Mouse (Mus musculus) forebrain, embryonic 12.5 days (tissue): ENCODE data around the gene Pop7. TPM values are rescaled to one million over a fixed set of nuclear protein-coding genes. Genes with fewer than 3 reads are reported as not detected.

Source experiments
- ATAC-seq: fragments of 200-750 bp; cut with Nextera tagmentation; 2 replicates; pipeline ENCODE4 v1.8.0; 2017; ENCODE audit warnings: moderate TSS enrichment; ENCODE audit not compliant: low FRiP score
- H3K27ac ChIP-seq: fragments of 300-500 bp; sonication (generic); 2 replicates; pipeline ENCODE4 v1.5.1; 2016; ENCODE audit warnings: mild to moderate bottlenecking
- H3K27me3 ChIP-seq: fragments of 300-500 bp; sonication (generic); 2 replicates; pipeline ENCODE4 v1.6.1; 2016; ENCODE audit warnings: mild to moderate bottlenecking
- H3K36me3 ChIP-seq: fragments of 300-500 bp; sonication (generic); replicated peaks from 2 replicates; pipeline ENCODE4 v1.6.1; 2016; ENCODE audit warnings: mild to moderate bottlenecking
- H3K4me1 ChIP-seq: fragments of 300-500 bp; sonication (generic); 2 replicates; pipeline ENCODE4 v1.6.1; 2016
- H3K4me2 ChIP-seq: fragments of 300-500 bp; sonication (generic); 2 replicates; pipeline ENCODE4 v1.6.1; 2016; ENCODE audit warnings: mild to moderate bottlenecking, moderate library complexity
- H3K4me3 ChIP-seq: fragments of 300-500 bp; sonication (generic); replicated peaks from 2 replicates; pipeline ENCODE4 v1.5.1; 2016; ENCODE audit warnings: mild to moderate bottlenecking
- H3K9ac ChIP-seq: fragments of 300-500 bp; sonication (generic); 2 replicates; pipeline ENCODE4 v1.6.1; 2016; ENCODE audit warnings: mild to moderate bottlenecking
- H3K9me3 ChIP-seq: fragments of 300-500 bp; sonication (generic); 2 replicates; pipeline ENCODE4 v1.6.1; 2016
- WGBS: fragments of 180-500 bp; shearing (Covaris S2); methylation state at CpG from one replicate; pipeline ENCODE4 v1.1.7; 2016; 5-methylcytosine and 5-hydroxymethylcytosine counted together
- polyA plus RNA-seq: library from polyadenylated mRNA; unstranded; fragments of >200 nt; fragmentation: Nextera tagmentation; extraction: Ambion mirVana; gene quantifications from 2 replicates; pipeline ENCODE4 v1.2.1, GENCODE M21; 2016

The Pop7 gene
- polyA plus RNA-seq, 1 experiment from 2014 or later, result 61.6 TPM

DNA sequence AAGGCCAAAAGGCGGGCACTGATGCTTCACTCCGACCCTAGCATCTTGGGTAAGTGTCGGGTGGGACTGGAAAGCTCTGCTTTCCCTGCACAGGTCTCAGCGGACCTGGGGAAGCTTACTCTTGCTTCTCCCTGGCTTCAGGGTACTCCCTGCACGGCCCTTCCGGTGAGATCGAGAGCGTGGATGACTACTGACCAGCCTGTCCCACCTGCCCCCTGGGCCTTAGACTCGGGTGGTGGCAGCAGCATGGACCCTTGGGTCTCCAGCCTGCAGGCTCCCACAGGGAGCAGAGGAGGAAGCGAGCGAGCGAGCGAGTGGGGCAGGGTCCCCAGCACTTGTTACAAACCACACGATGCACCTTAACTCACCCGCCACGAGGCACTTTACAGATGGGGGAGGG is 23.2 kb upstream of the Pop7 start:
- Histone ChIP-seq H3K4me2 (no peak overlapping the region), H3K27ac (peak overlapping the region; percentile 66), H3K4me3 (no peak overlapping the region), H3K36me3 (peaks cover 95% of the 10 kb centered on the region), H3K4me1 (peaks cover 39% of the 10 kb centered on the region), H3K9me3 (no peaks in the 10 kb centered on the region), H3K27me3 (no peaks in the 10 kb centered on the region), H3K9ac (no peak overlapping the region)
- 76% methylated on average over 16 of the region's 16 CpGs for WGBS
- no peak for ATAC-seq

DNA sequence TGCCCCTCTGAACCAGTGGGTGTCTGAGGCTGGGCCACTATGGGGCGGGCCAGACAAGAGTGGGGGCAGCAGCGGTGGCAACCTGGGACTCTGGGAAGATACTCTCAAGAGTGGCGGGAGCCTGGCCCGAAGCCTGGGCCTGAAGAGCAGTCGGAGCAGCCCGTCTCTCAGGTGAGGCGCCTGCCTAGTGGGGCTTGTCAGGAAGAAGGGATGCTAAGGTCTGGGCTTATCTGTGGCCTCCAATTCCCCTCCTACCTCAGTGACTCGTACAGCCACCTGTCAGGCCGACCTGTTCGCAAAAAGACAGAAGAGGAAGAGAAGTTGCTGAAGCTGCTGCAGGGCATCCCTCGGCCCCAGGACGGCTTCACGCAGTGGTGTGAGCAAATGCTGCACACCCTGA is 22.4 kb upstream of the Pop7 start:
- no peak overlapping the region for H3K4me2 ChIP-seq
- 87% methylated on average over 13 of the region's 13 CpGs for WGBS
- no peak for ATAC-seq
- peaks cover 98% of the 10 kb centered on the region for H3K36me3 ChIP-seq
- H3K27me3 ChIP-seq, result no peaks in the 10 kb centered on the region
- no peaks in the 10 kb centered on the region for H3K9me3 ChIP-seq
- H3K27ac ChIP-seq, result peak overlapping the region; percentile 66; the same call in 1 of the 2 replicates
- peaks cover 30% of the 10 kb centered on the region for H3K4me1 ChIP-seq
- H3K4me3 ChIP-seq, result no peak overlapping the region
- H3K9ac ChIP-seq, result no peak overlapping the region

DNA sequence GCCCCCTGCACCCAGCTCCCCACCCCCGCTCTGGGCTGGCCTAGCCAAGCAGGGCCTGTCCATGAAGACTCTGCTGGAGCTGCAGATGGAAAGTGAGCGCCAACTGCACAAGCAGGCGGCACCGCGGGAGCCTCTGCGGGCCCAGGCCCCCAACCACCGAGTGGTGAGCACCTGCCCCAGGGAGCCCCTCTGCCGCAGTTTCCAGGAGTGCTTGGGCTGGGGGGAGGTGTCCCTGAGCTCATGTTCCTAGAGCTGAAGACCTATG is 21.9 kb upstream of the Pop7 start:
- peaks cover 25% of the 10 kb centered on the region for H3K4me1 ChIP-seq
- peak overlapping the region; percentile 56; the same call in 1 of the 2 replicates for H3K27ac ChIP-seq
- WGBS, result 94% methylated on average over 8 of the region's 8 CpGs
- H3K4me3 ChIP-seq, result no peak overlapping the region
- no peaks in the 10 kb centered on the region for H3K9me3 ChIP-seq
- no peak overlapping the region for H3K9ac ChIP-seq
- H3K27me3 ChIP-seq, result no peaks in the 10 kb centered on the region
- H3K36me3 ChIP-seq, result peaks cover 98% of the 10 kb centered on the region
- ATAC-seq, result no peak
- no peak overlapping the region for H3K4me2 ChIP-seq

DNA sequence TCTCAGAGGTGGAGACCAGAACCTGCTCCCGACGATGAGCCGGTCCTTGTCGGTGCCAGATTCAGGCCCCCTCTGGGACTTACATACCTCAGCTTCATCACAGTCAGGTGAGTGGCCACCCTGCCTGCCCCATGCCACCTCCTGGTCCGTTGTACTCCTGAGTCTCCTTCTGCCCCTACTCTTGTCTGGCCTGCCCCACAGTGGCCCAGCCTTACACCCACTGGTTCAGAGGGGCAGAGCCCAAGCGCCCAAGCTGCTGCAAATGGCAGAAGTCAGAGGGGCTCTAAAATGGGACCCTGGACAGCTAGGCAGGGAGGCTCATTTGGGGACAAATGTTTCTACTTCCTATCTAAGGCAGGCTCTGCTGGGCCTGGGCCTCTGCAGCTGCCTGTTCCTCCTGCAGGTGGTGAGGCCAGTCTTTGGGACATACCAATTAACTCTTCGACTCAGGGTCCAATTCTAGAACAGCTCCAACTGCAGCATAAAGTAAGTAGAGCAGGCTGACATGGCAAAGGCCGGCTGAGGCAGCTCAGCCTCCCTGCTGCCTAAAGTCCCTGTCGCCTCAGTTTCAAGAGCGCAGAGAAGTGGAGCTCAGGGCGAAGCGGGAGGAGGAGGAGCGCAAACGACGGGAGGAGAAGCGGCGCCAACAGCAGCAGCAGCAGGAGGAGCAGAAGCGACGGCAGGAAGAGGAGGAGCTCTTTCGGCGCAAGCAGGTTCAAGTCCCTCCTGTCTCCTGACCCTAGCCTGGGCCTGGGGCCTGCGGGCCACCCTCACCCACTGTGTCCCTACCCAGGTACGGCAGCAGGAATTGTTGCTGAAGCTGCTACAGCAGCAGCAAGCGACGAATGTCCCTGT is 21.3 kb upstream of the Pop7 start:
- H3K36me3 ChIP-seq, result peaks cover 98% of the 10 kb centered on the region
- no peak for ATAC-seq
- peaks cover 25% of the 10 kb centered on the region for H3K4me1 ChIP-seq
- no peak overlapping the region for H3K9ac ChIP-seq
- H3K27ac ChIP-seq, result peak overlapping the region; percentile 56; the same call in 1 of the 2 replicates
- no peak overlapping the region; the same call in 1 of the 2 replicates for H3K4me3 ChIP-seq
- H3K27me3 ChIP-seq, result no peaks in the 10 kb centered on the region
- H3K9me3 ChIP-seq, result no peaks in the 10 kb centered on the region
- no peak overlapping the region for H3K4me2 ChIP-seq
- 84% methylated on average over 25 of the region's 25 CpGs for WGBS

DNA sequence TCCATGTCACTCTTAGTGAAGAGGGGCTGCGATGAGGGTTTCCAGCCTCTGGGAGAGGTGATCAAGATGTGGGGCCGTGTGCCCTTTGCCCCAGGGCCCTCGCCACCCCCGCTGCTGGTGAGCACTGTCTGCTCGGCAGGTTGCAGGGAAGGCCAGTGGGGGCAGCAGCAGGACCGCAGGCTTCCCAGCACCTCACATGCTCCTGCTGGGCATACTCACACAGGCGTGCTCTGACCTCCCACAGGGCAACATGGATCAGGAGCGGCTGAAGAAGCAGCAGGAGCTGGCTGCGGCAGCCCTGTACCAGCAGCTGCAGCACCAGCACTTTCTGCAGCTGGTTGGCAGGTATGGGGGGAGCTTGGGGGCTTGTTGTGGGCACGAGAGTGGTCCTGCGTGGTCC is 20.4 kb upstream of the Pop7 start:
- Histone ChIP-seq H3K4me3 (no peak overlapping the region), H3K36me3 (peaks cover 92% of the 10 kb centered on the region), H3K9me3 (no peaks in the 10 kb centered on the region), H3K4me2 (no peak overlapping the region), H3K9ac (no peak overlapping the region), H3K27me3 (no peaks in the 10 kb centered on the region), H3K4me1 (peaks cover 24% of the 10 kb centered on the region), H3K27ac (no peak overlapping the region)
- ATAC-seq, result no peak
- WGBS, result 76% methylated on average over 11 of the region's 11 CpGs

- WGBS, result 82% methylated on average over 9 of the region's 9 CpGs
- no peak for ATAC-seq
- no peak overlapping the region for H3K27ac ChIP-seq
- no peaks in the 10 kb centered on the region for H3K9me3 ChIP-seq
- peaks cover 17% of the 10 kb centered on the region for H3K4me1 ChIP-seq
- no peak overlapping the region for H3K4me3 ChIP-seq
- peaks cover 88% of the 10 kb centered on the region for H3K36me3 ChIP-seq
- H3K27me3 ChIP-seq, result no peaks in the 10 kb centered on the region
- no peak overlapping the region for H3K9ac ChIP-seq
- H3K4me2 ChIP-seq, result no peak overlapping the region
Measured at GRCm38 (mm10) chr5:137521861-137522260, 19.5 kb upstream of the Pop7 start.

DNA sequence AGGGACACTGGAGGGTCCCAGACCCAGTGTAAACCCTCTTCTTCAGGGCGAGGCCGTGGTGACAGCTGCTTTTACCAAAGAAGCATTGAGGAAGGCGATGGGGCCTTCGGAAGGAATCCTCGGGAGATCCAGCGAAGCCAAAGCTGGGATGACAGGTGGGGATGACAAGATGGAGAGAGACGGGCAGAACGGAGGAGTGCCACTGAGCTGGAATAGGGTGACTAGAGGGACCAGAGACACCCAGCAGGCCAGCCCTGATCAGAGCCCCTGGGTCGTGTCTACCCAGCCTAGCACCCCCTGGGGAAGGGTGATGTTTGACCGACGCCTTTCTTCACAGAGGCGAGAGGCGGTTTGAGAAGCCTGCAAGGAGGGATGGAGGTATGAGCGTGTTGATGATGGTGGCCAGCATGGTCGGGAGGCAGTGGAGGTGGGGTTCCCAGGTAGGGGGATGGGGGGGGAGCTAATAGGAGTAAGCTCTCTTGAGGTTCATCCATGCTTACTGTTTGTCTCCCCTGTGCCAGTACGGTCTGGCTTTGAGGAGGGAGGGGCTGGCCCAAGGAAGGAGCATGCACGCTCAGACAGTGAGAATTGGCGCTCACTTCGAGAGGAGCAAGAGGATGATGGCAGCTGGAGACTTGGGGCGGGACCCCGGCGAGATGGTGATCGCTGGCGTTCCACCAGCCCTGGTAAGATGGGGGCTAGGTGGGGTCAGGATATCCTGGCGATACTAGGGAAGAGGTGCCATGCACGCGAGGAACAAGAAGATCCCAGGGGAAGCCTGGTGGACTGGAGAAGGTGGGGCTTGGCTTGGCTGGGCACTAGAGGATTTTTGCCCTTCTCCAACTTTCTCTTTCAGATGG is 17.6 kb upstream of the Pop7 start:
- Histone ChIP-seq H3K9me3 (no peaks in the 10 kb centered on the region), H3K4me2 (no peak overlapping the region), H3K4me3 (no peak overlapping the region), H3K27me3 (no peaks in the 10 kb centered on the region), H3K36me3 (peaks cover 70% of the 10 kb centered on the region), H3K4me1 (peaks cover 8% of the 10 kb centered on the region), H3K9ac (no peak overlapping the region; the same call in 1 of the 2 replicates), H3K27ac (no peak overlapping the region)
- WGBS, result 95% methylated on average over 27 of the region's 27 CpGs
- no peak for ATAC-seq

DNA sequence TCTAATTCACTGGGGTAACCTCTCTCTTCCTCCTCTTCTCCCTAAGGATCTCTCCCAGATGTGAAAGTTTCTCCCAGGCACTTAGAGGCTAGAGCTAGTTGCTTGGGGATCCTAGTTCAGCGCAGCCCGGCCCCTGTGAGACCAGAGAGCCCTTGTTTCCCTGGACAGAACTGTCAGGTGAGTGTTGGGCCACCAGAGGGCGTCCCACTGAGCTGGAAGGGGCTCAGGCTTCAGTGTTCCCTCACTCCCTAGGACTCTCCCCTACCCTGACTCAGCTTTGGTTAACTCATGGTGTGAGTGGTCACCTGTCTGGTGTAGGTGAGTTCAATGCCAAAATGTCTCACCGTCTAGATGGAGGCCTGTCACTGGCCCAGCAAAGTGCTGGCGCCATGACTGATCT is 16.1 kb upstream of the Pop7 start, which contains the start of gene Gigyf1:
Gene Gigyf1, plus strand, starts transcription at position 113 of the 400 bp plus-strand sequence.
- H3K4me3 ChIP-seq, result no peak within 1 kb of the TSS
- no peak for ATAC-seq
- WGBS, result 70% methylated on average over 5 of the region's 5 CpGs
- peaks cover 61% of the 10 kb centered on the region for H3K36me3 ChIP-seq
- no peak within 1 kb of the TSS; the same call in 1 of the 2 replicates for H3K9ac ChIP-seq
- H3K4me2 ChIP-seq, result no peak within 1 kb of the TSS
- H3K27ac ChIP-seq, result no peak within 1 kb of the TSS
- peaks cover 22% of the 10 kb centered on the region for H3K4me1 ChIP-seq
- H3K27me3 ChIP-seq, result no peaks in the 10 kb centered on the region
- H3K9me3 ChIP-seq, result no peaks in the 10 kb centered on the region

- H3K9ac ChIP-seq, result no peak overlapping the region; the same call in 1 of the 2 replicates
- 94% methylated on average over 3 of the region's 3 CpGs for WGBS
- H3K4me3 ChIP-seq, result no peak overlapping the region
- H3K27me3 ChIP-seq, result no peaks in the 10 kb centered on the region
- H3K9me3 ChIP-seq, result no peaks in the 10 kb centered on the region
- H3K36me3 ChIP-seq, result peaks cover 25% of the 10 kb centered on the region
- ATAC-seq, result no peak
- H3K27ac ChIP-seq, result no peak overlapping the region
- H3K4me2 ChIP-seq, result no peak overlapping the region
- H3K4me1 ChIP-seq, result peaks cover 47% of the 10 kb centered on the region
Measured at GRCm38 (mm10) chr5:137514811-137515210, 12.5 kb upstream of the Pop7 start.

- Histone ChIP-seq H3K27me3 (no peaks in the 10 kb centered on the region), H3K9ac (no peak overlapping the region), H3K4me3 (no peak overlapping the region), H3K27ac (no peak overlapping the region; the same call in 1 of the 2 replicates), H3K9me3 (no peaks in the 10 kb centered on the region), H3K4me1 (peaks cover 47% of the 10 kb centered on the region), H3K36me3 (peaks cover 18% of the 10 kb centered on the region), H3K4me2 (no peak overlapping the region)
- ATAC-seq, result no peak
- WGBS, result 89% methylated on average over 12 of the region's 12 CpGs
Measured at GRCm38 (mm10) chr5:137513951-137514721, 11.8 kb upstream of the Pop7 start.

DNA sequence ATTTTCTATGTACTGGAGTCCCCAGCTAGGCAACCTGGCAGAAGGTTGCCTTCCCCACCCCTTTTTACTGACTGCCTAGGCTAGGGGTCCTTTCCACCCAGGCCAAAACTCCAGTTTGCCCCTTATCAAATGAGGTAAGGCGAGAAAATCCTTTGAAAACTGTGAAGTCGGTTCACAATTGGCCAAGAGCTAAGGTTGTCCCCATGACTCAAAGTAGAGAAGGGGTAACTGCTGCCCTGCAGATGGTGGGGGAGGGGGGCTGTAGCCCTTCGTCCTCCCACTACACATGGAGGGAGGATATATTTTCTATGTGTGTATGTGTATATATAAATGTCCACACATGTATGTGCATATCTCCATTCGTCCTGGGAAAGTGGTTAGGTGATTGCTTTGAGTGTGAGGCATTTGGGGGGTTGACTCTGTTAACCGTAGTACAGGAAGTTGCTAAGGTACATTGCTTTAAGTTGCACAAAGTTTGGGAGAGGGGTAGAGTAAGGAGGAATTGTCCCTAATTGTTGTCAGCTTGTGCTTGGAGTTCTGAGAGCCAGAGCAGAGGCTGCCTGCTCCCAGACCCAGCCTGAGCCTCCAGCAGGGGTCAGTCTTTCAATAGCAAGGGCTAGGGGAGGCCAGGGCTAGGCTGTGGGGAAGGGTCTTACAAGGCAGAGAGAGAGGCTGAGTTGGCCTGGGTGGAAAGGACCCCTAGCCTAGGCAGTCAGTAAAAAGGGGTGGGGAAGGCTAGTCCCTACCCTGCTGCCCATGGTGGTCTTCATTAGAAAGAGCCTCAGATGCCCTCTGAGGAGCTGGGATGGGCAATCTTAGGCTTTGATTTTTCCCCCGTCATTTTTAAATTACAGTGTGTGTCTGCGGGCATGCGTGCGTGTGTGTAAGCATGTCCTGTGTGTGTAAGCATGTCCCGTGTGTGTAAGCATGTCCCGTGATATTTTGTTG is 10.8 kb upstream of the Pop7 start:
- peak; percentile 36 for ATAC-seq
- H3K4me3 ChIP-seq, result no peak overlapping the region; the same call in none of the 2 replicates
- no peaks in the 10 kb centered on the region for H3K9me3 ChIP-seq
- peak overlapping the region; percentile 100; the same call in 1 of the 2 replicates for H3K9ac ChIP-seq
- H3K36me3 ChIP-seq, result peaks cover 10% of the 10 kb centered on the region; the same call in 1 of the 2 replicates
- H3K27me3 ChIP-seq, result no peaks in the 10 kb centered on the region
- H3K4me1 ChIP-seq, result peaks cover 47% of the 10 kb centered on the region
- H3K4me2 ChIP-seq, result peak overlapping the region; percentile 5
- WGBS, result 81% methylated on average over 11 of the region's 11 CpGs
- H3K27ac ChIP-seq, result 0 out of 2 replicates have a peak overlapping the region, but pooled peaks have one; percentile 13
